Mouse (Mus musculus) neural tube, embryonic 11.5 days (tissue): Measurements from ENCODE around the gene Hmg20a. TPM values are rescaled to one million over a fixed set of nuclear protein-coding genes. Genes with fewer than 3 reads are reported as not detected.
A peak's percentile ranks its signal among the peaks of the same experiment; 100 is the strongest.

Experiments
- ATAC-seq: fragments of 200-750 bp; cut with Nextera tagmentation; 2 replicates; pipeline ENCODE4 v1.8.0; 2017; ENCODE audit warnings: moderate number of reproducible peaks, mild to moderate bottlenecking, moderate TSS enrichment, moderate library complexity; ENCODE audit not compliant: insufficient read depth, low FRiP score, low TSS enrichment
- DNase-seq: peaks from one replicate; pipeline ENCODE4 v3.0.0-alpha.2; 2015; ENCODE audit warnings: low spot score
- H3K27ac ChIP-seq: fragments of 300-500 bp; sonication (generic); 2 replicates; pipeline ENCODE4 v1.5.1; 2014; ENCODE audit warnings: low read depth, mild to moderate bottlenecking, low read length
- H3K27me3 ChIP-seq: fragments of 300-500 bp; sonication (generic); 2 replicates; pipeline ENCODE4 v1.6.1; 2014; ENCODE audit warnings: mild to moderate bottlenecking, low read length, mixed read lengths; ENCODE audit not compliant: control insufficient read depth, insufficient read depth
- H3K36me3 ChIP-seq: fragments of 300-500 bp; sonication (generic); 2 replicates; pipeline ENCODE4 v1.6.1; 2014; ENCODE audit warnings: mild to moderate bottlenecking, low read length, moderate library complexity, mixed read lengths; ENCODE audit not compliant: control insufficient read depth, insufficient read depth
- H3K4me1 ChIP-seq: fragments of 300-500 bp; sonication (generic); 2 replicates; pipeline ENCODE4 v1.6.1; 2014; ENCODE audit warnings: low read length, mixed read lengths; ENCODE audit not compliant: control insufficient read depth, insufficient read depth
- H3K4me2 ChIP-seq: fragments of 300-500 bp; sonication (generic); 2 replicates; pipeline ENCODE4 v1.6.1; 2014; ENCODE audit warnings: low read depth, mild to moderate bottlenecking, moderate library complexity
- H3K4me3 ChIP-seq: fragments of 300-500 bp; sonication (generic); 2 replicates; pipeline ENCODE4 v1.5.1; 2014; ENCODE audit warnings: low read depth, low read length
- H3K9ac ChIP-seq: fragments of 300-500 bp; sonication (generic); 2 replicates; pipeline ENCODE4 v1.6.1; 2014; ENCODE audit warnings: mild to moderate bottlenecking, low read length
- H3K9me3 ChIP-seq: fragments of 300-500 bp; sonication (generic); 2 replicates; pipeline ENCODE4 v1.6.1; 2016; ENCODE audit warnings: low read length; ENCODE audit not compliant: control insufficient read depth
- WGBS: fragments of 180-500 bp; shearing (Covaris S2); extraction: QIAGEN DNeasy Blood & Tissue Kit; methylation state at CpG from one replicate; pipeline ENCODE4 v1.1.7; 2014; 5-methylcytosine and 5-hydroxymethylcytosine counted together
- polyA plus RNA-seq: library from polyadenylated mRNA; unstranded; fragments of >200 nt; fragmentation: Nextera tagmentation; extraction: Ambion mirVana; gene quantifications from 2 replicates; pipeline ENCODE4 v1.2.1, GENCODE M21; 2014

Hmg20a gene
- 68.2 and 68.4 TPM in 2 replicates for polyA plus RNA-seq

- Histone ChIP-seq H3K9ac (peak within 1 kb of the TSS; percentile 80), H3K4me3 (peak within 1 kb of the TSS; percentile 78), H3K4me1 (peaks cover 5% of the 10 kb centered on the region; the same call in 1 of the 2 replicates), H3K9me3 (no peaks in the 10 kb centered on the region), H3K27ac (peak within 1 kb of the TSS; percentile 82), H3K27me3 (no peaks in the 10 kb centered on the region), H3K36me3 (no peaks in the 10 kb centered on the region), H3K4me2 (peak within 1 kb of the TSS; percentile 70)
- DNase-seq, result peak; percentile 100
- under 1% methylated on average over 59 of the region's 59 CpGs for WGBS
- ATAC-seq, result peak; percentile 95
These were observed at the start of gene Hmg20a, which contains the start of gene Peak1 for GRCm38 (mm10) chr9:56417948-56418737. Gene Hmg20a, plus strand, starts transcription at chr9:56418609. Gene Peak1, minus strand, starts transcription at chr9:56418067.

- Histone ChIP-seq H3K4me2 (no peak overlapping the region), H3K27ac (no peak overlapping the region), H3K9ac (no peak overlapping the region), H3K4me1 (no peaks in the 10 kb centered on the region), H3K4me3 (no peak overlapping the region), H3K27me3 (no peaks in the 10 kb centered on the region), H3K36me3 (no peaks in the 10 kb centered on the region), H3K9me3 (no peaks in the 10 kb centered on the region)
- ATAC-seq (no peak), DNase-seq (no peak)
- WGBS, result 70% methylated on average over 3 of the region's 3 CpGs
These were observed 49.6 kb upstream of the Hmg20a start for GRCm38 (mm10) chr9:56368814-56369213.

DNA sequence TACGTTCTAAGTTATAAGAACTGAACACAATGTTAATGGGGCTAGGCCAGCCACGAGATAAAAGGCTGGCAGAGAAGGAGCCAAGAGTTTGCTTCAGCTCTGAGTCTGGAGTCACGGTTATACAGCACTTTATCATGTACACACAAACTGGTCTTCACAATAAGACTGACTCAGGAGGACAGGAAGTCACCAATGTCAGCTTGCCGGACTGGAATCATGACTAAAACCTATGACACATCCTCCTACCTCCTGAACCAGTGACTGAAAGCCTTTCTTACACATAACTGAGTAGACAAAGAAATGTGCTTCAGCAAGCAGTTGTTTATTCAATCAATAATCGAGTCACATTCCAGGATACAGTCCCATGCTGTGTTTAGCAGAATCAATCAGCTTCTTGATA lies 47.7 kb upstream of the Hmg20a start:
- H3K4me3 ChIP-seq, result no peak overlapping the region
- no peak for ATAC-seq
- 73% methylated on average over 5 of the region's 5 CpGs for WGBS

DNA sequence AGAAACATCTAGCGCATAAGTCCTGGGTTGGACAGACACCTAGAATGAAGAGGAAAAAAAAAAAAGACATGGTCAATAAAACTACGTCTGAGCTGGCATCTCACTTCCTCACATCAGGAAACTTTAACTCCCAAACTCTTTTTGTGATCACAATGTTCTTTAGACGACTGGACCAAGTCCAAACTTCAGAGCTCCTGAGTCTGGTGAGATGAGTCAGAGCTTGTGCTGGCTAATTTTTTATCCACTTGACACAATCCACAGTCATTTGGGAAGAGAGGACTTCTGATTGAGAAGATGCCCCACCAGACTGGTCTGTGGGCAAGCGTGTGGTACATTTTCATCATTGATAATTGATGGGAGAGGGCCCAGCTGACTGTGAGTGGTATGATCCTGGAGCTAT lies 44.0 kb upstream of the Hmg20a start:
- ATAC-seq (no peak), DNase-seq (no peak)
- Histone ChIP-seq H3K4me1 (no peaks in the 10 kb centered on the region), H3K27ac (no peak overlapping the region), H3K4me3 (no peak overlapping the region), H3K9ac (no peak overlapping the region), H3K4me2 (no peak overlapping the region), H3K9me3 (no peaks in the 10 kb centered on the region), H3K27me3 (no peaks in the 10 kb centered on the region), H3K36me3 (no peaks in the 10 kb centered on the region)
- WGBS, result 76% methylated on average over 4 of the region's 4 CpGs

More for the DNA sequence above, 47.7 kb upstream of the Hmg20a start:
- Histone ChIP-seq H3K9me3 (no peaks in the 10 kb centered on the region), H3K27ac (no peak overlapping the region), H3K4me2 (no peak overlapping the region), H3K4me1 (no peaks in the 10 kb centered on the region), H3K27me3 (no peaks in the 10 kb centered on the region), H3K9ac (no peak overlapping the region), H3K36me3 (no peaks in the 10 kb centered on the region)
- no peak for DNase-seq

DNA sequence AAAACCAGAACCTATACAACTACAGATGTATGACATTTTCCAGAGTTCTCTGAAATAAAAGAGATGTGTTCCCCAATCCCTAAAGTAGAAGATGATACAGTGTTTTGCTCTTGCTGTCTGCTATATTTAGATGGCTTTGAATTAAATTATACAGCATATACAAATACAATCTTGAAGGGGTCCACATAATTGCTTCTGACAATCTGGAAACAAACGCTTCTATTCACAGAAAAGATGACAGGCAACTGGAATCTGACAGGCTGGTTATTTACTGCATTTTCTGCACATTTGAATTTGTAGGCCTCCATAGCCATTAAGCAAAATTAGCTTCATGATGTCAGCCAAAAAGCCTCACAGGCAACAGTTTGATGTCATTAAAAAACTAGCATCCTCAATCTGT lies 35.6 kb upstream of the Hmg20a start:
- H3K9ac ChIP-seq, result no peak overlapping the region
- H3K27ac ChIP-seq, result no peak overlapping the region
- H3K9me3 ChIP-seq, result no peaks in the 10 kb centered on the region
- H3K4me1 ChIP-seq, result no peaks in the 10 kb centered on the region
- ATAC-seq (no peak), DNase-seq (no peak)
- no peak overlapping the region for H3K4me2 ChIP-seq
- WGBS, result 85% methylated on average over 1 of the region's 1 CpGs
- no peaks in the 10 kb centered on the region for H3K27me3 ChIP-seq
- H3K36me3 ChIP-seq, result no peaks in the 10 kb centered on the region
- no peak overlapping the region for H3K4me3 ChIP-seq

DNA sequence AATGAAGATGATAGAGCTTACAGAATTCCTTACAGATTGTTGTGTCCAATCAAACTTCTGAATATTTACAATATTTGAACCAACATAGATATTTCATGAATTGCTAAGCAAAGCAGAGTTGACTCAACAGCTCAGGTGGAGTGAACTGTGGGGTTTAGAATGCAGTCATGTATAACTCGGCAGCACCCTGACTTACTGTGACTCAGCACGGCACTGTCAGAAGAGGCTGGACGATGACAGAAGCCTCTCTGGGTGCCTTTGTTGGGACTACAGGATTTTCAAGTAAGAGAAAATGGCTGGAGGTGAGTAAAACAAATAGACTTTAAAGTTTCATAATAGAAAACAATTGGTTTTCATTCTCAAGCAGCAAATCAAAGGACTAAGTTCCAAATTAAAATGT lies 25.6 kb upstream of the Hmg20a start:
- no peak for ATAC-seq
- H3K4me3 ChIP-seq, result no peak overlapping the region

DNA sequence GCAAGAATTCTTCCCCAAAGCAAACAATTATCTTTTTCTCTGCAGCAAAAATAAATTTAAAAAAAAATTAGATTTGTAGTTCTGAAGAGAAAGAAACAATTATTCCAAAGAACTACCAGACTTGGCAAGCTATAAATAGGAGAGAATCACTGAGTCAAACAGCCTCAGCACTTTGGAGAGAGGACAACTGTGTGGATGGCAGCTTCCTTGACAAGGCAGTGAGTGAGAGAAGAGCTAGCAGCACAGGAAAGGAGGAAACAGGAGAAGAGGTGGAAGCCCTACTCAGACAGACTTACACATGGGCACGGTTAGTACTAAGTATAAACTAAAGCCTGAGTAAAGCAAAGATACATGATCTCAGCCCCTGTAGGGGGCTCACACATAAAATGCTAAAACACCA lies 22.1 kb upstream of the Hmg20a start:
- no peaks in the 10 kb centered on the region for H3K27me3 ChIP-seq
- no peak overlapping the region for H3K9ac ChIP-seq
- no peaks in the 10 kb centered on the region for H3K4me1 ChIP-seq
- WGBS, result 67% methylated on average over 1 of the region's 1 CpGs
- no peak for DNase-seq
- H3K27ac ChIP-seq, result no peak overlapping the region
- ATAC-seq, result no peak
- no peaks in the 10 kb centered on the region for H3K9me3 ChIP-seq
- no peaks in the 10 kb centered on the region for H3K36me3 ChIP-seq
- H3K4me2 ChIP-seq, result no peak overlapping the region
- no peak overlapping the region for H3K4me3 ChIP-seq

More for the DNA sequence above, 25.6 kb upstream of the Hmg20a start:
- H3K27me3 ChIP-seq, result no peaks in the 10 kb centered on the region
- 85% methylated on average over 3 of the region's 3 CpGs for WGBS
- no peak for DNase-seq
- H3K9ac ChIP-seq, result no peak overlapping the region
- H3K4me1 ChIP-seq, result no peaks in the 10 kb centered on the region
- H3K36me3 ChIP-seq, result no peaks in the 10 kb centered on the region
- H3K27ac ChIP-seq, result no peak overlapping the region
- no peaks in the 10 kb centered on the region for H3K9me3 ChIP-seq
- no peak overlapping the region for H3K4me2 ChIP-seq

- Histone ChIP-seq H3K4me3 (no peak overlapping the region), H3K9ac (no peak overlapping the region), H3K27me3 (no peaks in the 10 kb centered on the region), H3K27ac (no peak overlapping the region), H3K4me1 (no peaks in the 10 kb centered on the region), H3K9me3 (no peaks in the 10 kb centered on the region), H3K4me2 (no peak overlapping the region), H3K36me3 (no peaks in the 10 kb centered on the region)
- DNase-seq (no peak), ATAC-seq (no peak)
- WGBS, result 80% methylated on average over 4 of the region's 4 CpGs
These were observed 13.8 kb upstream of the Hmg20a start for GRCm38 (mm10) chr9:56404619-56405018.

- Histone ChIP-seq H3K4me3 (no peak overlapping the region), H3K4me1 (no peaks in the 10 kb centered on the region)
- WGBS, result 90% methylated on average over 2 of the region's 2 CpGs
These were observed 8.5 kb upstream of the Hmg20a start for GRCm38 (mm10) chr9:56409928-56410327.

More at GRCm38 (mm10) chr9:56409928-56410327, 8.5 kb upstream of the Hmg20a start:
- Histone ChIP-seq H3K36me3 (no peaks in the 10 kb centered on the region), H3K27me3 (no peaks in the 10 kb centered on the region), H3K4me2 (no peak overlapping the region), H3K9me3 (no peaks in the 10 kb centered on the region), H3K9ac (no peak overlapping the region), H3K27ac (no peak overlapping the region)
- ATAC-seq (no peak), DNase-seq (no peak)
